Mouse (Mus musculus): ENCODE results near the gene Stra6. TPM values are rescaled to one million over a fixed set of nuclear protein-coding genes. Genes with fewer than 3 reads are reported as not detected.

Stra6 gene
- total and polyA plus RNA-seq, 2 experiments from 2014 or later, result 8.8 to 20.8 TPM

DNA sequence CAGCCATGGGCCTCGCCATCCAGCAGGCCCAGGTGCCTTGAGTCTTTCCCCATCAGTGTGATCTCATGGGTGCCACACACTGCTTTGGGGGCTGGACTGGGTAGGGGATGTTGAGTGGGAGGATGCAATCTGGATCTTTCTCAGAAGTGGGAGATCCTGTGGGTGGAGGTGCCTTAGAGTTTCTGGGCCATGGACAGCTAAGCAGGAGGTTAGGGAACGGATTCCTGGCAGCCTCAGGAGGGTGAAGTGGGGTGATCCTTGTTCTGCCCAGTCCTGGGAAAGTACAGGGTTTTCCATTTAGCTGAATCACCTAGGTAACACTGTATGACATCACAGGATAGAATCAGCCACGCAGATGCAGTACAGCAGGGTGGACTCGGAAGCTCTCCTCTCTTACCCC, 38.4 kb downstream of the Stra6 start:
- Histone ChIP-seq H3K27ac (ENCODE audit: low read depth, low read length) (no peak overlapping the region), H3K9me3 (ENCODE audit: low read length) (no peaks in the 10 kb centered on the region), H3K4me2 (ENCODE audit: low read depth, low read length, poor library complexity, severe bottlenecking) (no peak overlapping the region), H3K4me1 (ENCODE audit: insufficient read depth, low read length) (no peaks in the 10 kb centered on the region), H3K4me3 (ENCODE audit: low read depth, low read length) (no peak overlapping the region), H3K27me3 (ENCODE audit: insufficient read depth, low read length) (peaks cover 5% of the 10 kb centered on the region; the same call in 1 of the 2 replicates), H3K36me3 (ENCODE audit: insufficient read depth, low read length) (no peaks in the 10 kb centered on the region), H3K9ac (replicated peaks; ENCODE audit: low read length, poor library complexity, severe bottlenecking) (no peak overlapping the region)
- ATAC-seq (ENCODE audit: low FRiP score), result peak; percentile 67; the same call in 1 of the 2 replicates
- WGBS, result 54% methylated on average over 4 of the region's 4 CpGs
- no peak for TF ChIP-seq CTCF (IDR thresholded peaks at IDR 0.05)
- no peak for DNase-seq (ENCODE audit: low spot score)

DNA sequence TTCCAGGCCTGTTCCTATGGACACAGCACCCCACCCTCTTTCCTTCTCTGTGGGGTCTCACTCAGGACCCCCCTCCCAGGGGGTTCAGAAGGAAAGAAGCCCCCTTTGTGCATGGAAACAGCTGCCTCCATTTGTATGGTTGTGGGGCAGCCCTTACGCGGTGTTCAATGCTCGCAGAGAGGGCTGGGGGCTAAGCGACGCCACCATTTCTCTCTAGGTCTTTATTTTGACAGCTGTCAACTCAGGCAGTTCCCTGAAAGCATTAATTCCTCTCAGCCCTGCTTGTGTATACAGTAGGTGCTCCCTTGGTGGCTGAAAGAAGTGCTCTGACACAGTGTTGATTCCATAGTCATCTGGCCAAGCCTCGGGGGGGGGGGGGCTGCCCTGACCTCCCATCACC, 40.1 kb downstream of the Stra6 start:
- Histone ChIP-seq H3K9ac (replicated peaks; ENCODE audit: low read length, poor library complexity, severe bottlenecking) (no peak overlapping the region), H3K4me2 (ENCODE audit: low read depth, low read length, poor library complexity, severe bottlenecking) (no peak overlapping the region), H3K4me3 (ENCODE audit: low read depth, low read length) (no peak overlapping the region), H3K9me3 (ENCODE audit: low read length) (no peaks in the 10 kb centered on the region), H3K4me1 (ENCODE audit: insufficient read depth, low read length) (no peaks in the 10 kb centered on the region), H3K27ac (ENCODE audit: low read depth, low read length) (no peak overlapping the region), H3K27me3 (ENCODE audit: insufficient read depth, low read length) (peaks cover 5% of the 10 kb centered on the region; the same call in 1 of the 2 replicates), H3K36me3 (ENCODE audit: insufficient read depth, low read length) (no peaks in the 10 kb centered on the region)
- 42% methylated on average over 6 of the region's 6 CpGs for WGBS
- ATAC-seq (ENCODE audit: low FRiP score), result no peak
- no peak for TF ChIP-seq CTCF (IDR thresholded peaks at IDR 0.05)
- no peak for DNase-seq (ENCODE audit: low spot score)

GRCm38 (mm10) chr9:58105595-58106169, 42.1 kb downstream of the Stra6 start:
- no peak overlapping the region for H3K27ac ChIP-seq (ENCODE audit: low read depth, low read length)
- H3K36me3 ChIP-seq (ENCODE audit: insufficient read depth, low read length), result no peaks in the 10 kb centered on the region
- H3K9ac ChIP-seq (replicated peaks; ENCODE audit: low read length, poor library complexity, severe bottlenecking), result no peak overlapping the region
- ATAC-seq (ENCODE audit: low FRiP score) (no peak), DNase-seq (ENCODE audit: low spot score) (no peak)
- WGBS, result 78% methylated on average over 15 of the region's 15 CpGs
- H3K4me1 ChIP-seq (ENCODE audit: insufficient read depth, low read length), result no peaks in the 10 kb centered on the region
- H3K4me3 ChIP-seq (ENCODE audit: low read depth, low read length), result no peak overlapping the region
- no peaks in the 10 kb centered on the region for H3K9me3 ChIP-seq (ENCODE audit: low read length)
- TF ChIP-seq CTCF (IDR thresholded peaks at IDR 0.05), result no peak
- no peaks in the 10 kb centered on the region for H3K27me3 ChIP-seq (ENCODE audit: insufficient read depth, low read length)
- no peak overlapping the region for H3K4me2 ChIP-seq (ENCODE audit: low read depth, low read length, poor library complexity, severe bottlenecking)

DNA sequence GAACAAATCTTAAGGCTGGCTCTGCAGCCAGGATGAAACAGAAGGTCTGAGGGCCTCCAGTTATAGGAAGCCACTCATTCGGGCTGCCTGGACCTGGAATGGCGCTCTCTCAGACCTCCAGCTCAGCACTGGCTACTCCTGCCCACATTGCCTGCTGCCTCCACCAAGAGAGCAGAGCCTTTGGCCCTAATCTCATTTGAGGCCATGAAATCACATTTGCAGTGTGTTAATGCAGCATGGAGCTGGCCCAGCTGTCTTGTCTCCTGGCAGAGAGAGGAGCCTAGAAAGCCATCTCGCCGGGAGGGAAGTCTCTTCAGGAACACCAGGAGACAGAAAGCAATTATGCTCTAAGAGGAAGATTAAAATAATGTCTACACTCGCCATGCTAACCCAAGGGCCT, 43.9 kb downstream of the Stra6 start:
- 0 out of 2 replicates have a peak overlapping the region, but pooled peaks have one; percentile 6 for H3K27ac ChIP-seq (ENCODE audit: low read depth, low read length)
- no peaks in the 10 kb centered on the region for H3K36me3 ChIP-seq (ENCODE audit: insufficient read depth, low read length)
- peaks cover 6% of the 10 kb centered on the region; the same call in 1 of the 2 replicates for H3K4me1 ChIP-seq (ENCODE audit: insufficient read depth, low read length)
- H3K9me3 ChIP-seq (ENCODE audit: low read length), result no peaks in the 10 kb centered on the region
- H3K4me2 ChIP-seq (ENCODE audit: low read depth, low read length, poor library complexity, severe bottlenecking), result no peak overlapping the region
- WGBS, result 27% methylated on average over 5 of the region's 5 CpGs
- TF ChIP-seq CTCF (IDR thresholded peaks at IDR 0.05), result no peak
- ATAC-seq (ENCODE audit: low FRiP score), result no peak
- peak; percentile 70 for DNase-seq (ENCODE audit: low spot score)
- no peak overlapping the region for H3K9ac ChIP-seq (replicated peaks; ENCODE audit: low read length, poor library complexity, severe bottlenecking)
- H3K4me3 ChIP-seq (ENCODE audit: low read depth, low read length), result no peak overlapping the region
- no peaks in the 10 kb centered on the region for H3K27me3 ChIP-seq (ENCODE audit: insufficient read depth, low read length)

DNA sequence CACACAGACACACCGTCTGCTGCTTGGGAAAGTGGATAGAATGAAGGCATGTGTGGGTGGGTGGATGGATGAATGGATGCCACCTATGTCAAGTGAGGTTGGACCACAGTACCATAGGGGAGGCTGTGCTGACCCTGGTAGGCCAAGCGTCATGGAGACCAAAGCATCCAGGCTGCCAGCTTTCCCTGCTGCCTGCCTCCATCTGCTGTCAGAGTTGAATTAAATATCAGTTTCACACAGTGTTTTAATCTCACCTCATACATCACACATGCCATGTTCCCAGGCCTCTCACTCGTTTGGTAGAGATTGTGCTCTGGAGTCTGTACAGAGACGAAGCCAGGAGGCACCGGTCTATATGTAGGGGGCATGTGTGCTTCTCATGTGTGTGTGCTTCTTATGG, 47.2 kb downstream of the Stra6 start:
- no peak for DNase-seq (ENCODE audit: low spot score)
- H3K27ac ChIP-seq (ENCODE audit: low read depth, low read length), result no peak overlapping the region
- H3K4me2 ChIP-seq (ENCODE audit: low read depth, low read length, poor library complexity, severe bottlenecking), result no peak overlapping the region
- 56% methylated on average over 5 of the region's 5 CpGs for WGBS
- no peak overlapping the region for H3K4me3 ChIP-seq (ENCODE audit: low read depth, low read length)
- no peak for TF ChIP-seq CTCF (IDR thresholded peaks at IDR 0.05)
- H3K9me3 ChIP-seq (ENCODE audit: low read length), result no peaks in the 10 kb centered on the region
- no peak overlapping the region for H3K9ac ChIP-seq (replicated peaks; ENCODE audit: low read length, poor library complexity, severe bottlenecking)
- peaks cover 20% of the 10 kb centered on the region for H3K4me1 ChIP-seq (ENCODE audit: insufficient read depth, low read length)
- no peaks in the 10 kb centered on the region for H3K27me3 ChIP-seq (ENCODE audit: insufficient read depth, low read length)
- no peaks in the 10 kb centered on the region for H3K36me3 ChIP-seq (ENCODE audit: insufficient read depth, low read length)
- no peak for ATAC-seq (ENCODE audit: low FRiP score)

DNA sequence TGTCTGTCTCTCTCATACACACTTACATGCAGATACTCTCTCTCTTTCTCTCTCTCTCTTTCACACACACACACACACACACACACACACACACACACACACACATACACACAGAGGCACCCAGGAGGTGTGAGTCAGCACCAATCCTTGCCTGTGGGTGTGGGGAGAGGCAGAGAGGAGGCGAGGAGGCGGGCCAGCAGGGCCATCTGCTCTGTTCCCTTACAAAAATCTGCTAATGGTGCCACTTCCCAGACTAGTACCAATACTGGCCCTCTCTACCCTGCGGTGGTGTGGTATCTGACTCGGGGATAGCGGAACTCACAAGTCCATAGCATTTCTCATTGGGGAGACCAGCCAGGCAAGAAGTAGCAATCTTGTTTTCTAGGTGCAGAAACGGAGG, 47.8 kb downstream of the Stra6 start:
- WGBS, result 57% methylated on average over 6 of the region's 6 CpGs
- H3K36me3 ChIP-seq (ENCODE audit: insufficient read depth, low read length), result no peaks in the 10 kb centered on the region
- H3K9me3 ChIP-seq (ENCODE audit: low read length), result no peaks in the 10 kb centered on the region
- H3K27ac ChIP-seq (ENCODE audit: low read depth, low read length), result no peak overlapping the region
- no peak overlapping the region for H3K4me2 ChIP-seq (ENCODE audit: low read depth, low read length, poor library complexity, severe bottlenecking)
- no peaks in the 10 kb centered on the region for H3K27me3 ChIP-seq (ENCODE audit: insufficient read depth, low read length)
- ATAC-seq (ENCODE audit: low FRiP score) (no peak), DNase-seq (ENCODE audit: low spot score) (peak; percentile 66)
- TF ChIP-seq CTCF (IDR thresholded peaks at IDR 0.05), result no peak
- no peak overlapping the region for H3K4me3 ChIP-seq (ENCODE audit: low read depth, low read length)
- peaks cover 20% of the 10 kb centered on the region for H3K4me1 ChIP-seq (ENCODE audit: insufficient read depth, low read length)
- H3K9ac ChIP-seq (replicated peaks; ENCODE audit: low read length, poor library complexity, severe bottlenecking), result no peak overlapping the region

All from midbrain, postnatal 0 days (tissue).